Mouse (Mus musculus) midbrain, embryonic 16.5 days (tissue): ENCODE measurements around the gene H2-DMa. TPM values are rescaled to one million over a fixed set of nuclear protein-coding genes. Genes with fewer than 3 reads are reported as not detected.

Source experiments
- ATAC-seq: fragments of 200-750 bp; cut with Nextera tagmentation; 2 replicates; pipeline ENCODE4 v1.8.0; 2017; ENCODE audit warnings: moderate TSS enrichment
- H3K27ac ChIP-seq: fragments of 300-500 bp; sonication (generic); 2 replicates; pipeline ENCODE4 v1.5.1; 2014; ENCODE audit warnings: mild to moderate bottlenecking, low read length, mixed read lengths
- H3K27me3 ChIP-seq: fragments of 300-500 bp; sonication (generic); 2 replicates; pipeline ENCODE4 v1.6.1; 2014; ENCODE audit warnings: low read depth, low read length, mixed read lengths; ENCODE audit not compliant: control insufficient read depth, insufficient read depth
- H3K36me3 ChIP-seq: fragments of 300-500 bp; sonication (generic); 2 replicates; pipeline ENCODE4 v1.6.1; 2014; ENCODE audit warnings: mild to moderate bottlenecking, low read length, moderate library complexity, mixed read lengths; ENCODE audit not compliant: control insufficient read depth, insufficient read depth
- H3K4me1 ChIP-seq: fragments of 300-500 bp; sonication (generic); 2 replicates; pipeline ENCODE4 v1.6.1; 2014; ENCODE audit warnings: mild to moderate bottlenecking, low read length, mixed read lengths; ENCODE audit not compliant: control insufficient read depth, insufficient read depth
- H3K4me2 ChIP-seq: fragments of 300-500 bp; sonication (generic); 2 replicates; pipeline ENCODE4 v1.6.1; 2014; ENCODE audit warnings: mild to moderate bottlenecking, low read length, mixed read lengths
- H3K4me3 ChIP-seq: fragments of 300-500 bp; sonication (generic); 2 replicates; pipeline ENCODE4 v1.5.1; 2014; ENCODE audit warnings: low read depth, mild to moderate bottlenecking, low read length, moderate library complexity, mixed read lengths
- H3K9ac ChIP-seq: fragments of 300-500 bp; sonication (generic); 2 replicates; pipeline ENCODE4 v1.6.1; 2014; ENCODE audit warnings: low read depth, low read length, mixed read lengths
- H3K9me3 ChIP-seq: fragments of 300-500 bp; sonication (generic); replicated peaks from 2 replicates; pipeline ENCODE4 v1.6.1; 2014; ENCODE audit warnings: mild to moderate bottlenecking, low read length, mixed read lengths; ENCODE audit not compliant: control insufficient read depth, poor library complexity, severe bottlenecking
- WGBS: fragments of 180-500 bp; shearing (Covaris S2); extraction: QIAGEN DNeasy Blood & Tissue Kit; methylation state at CpG from one replicate; pipeline ENCODE4 v1.1.7; 2014; 5-methylcytosine and 5-hydroxymethylcytosine counted together
- polyA plus RNA-seq: library from polyadenylated mRNA; unstranded; fragments of >200 nt; fragmentation: Nextera tagmentation; extraction: Ambion mirVana; gene quantifications from 2 replicates; pipeline ENCODE4 v1.2.1, GENCODE M21; 2015

The H2-DMa gene
- polyA plus RNA-seq, 1 experiment from 2014 or later: 22.7 TPM

GRCm38 (mm10) chr17:34088124-34088523, 31.2 kb upstream of the H2-DMa start:
- Histone ChIP-seq H3K27me3 (no peaks in the 10 kb centered on the region), H3K9ac (no peak overlapping the region), H3K36me3 (no peaks in the 10 kb centered on the region), H3K9me3 (no peaks in the 10 kb centered on the region), H3K4me1 (no peaks in the 10 kb centered on the region; the same call in 1 of the 2 replicates), H3K4me2 (no peak overlapping the region), H3K27ac (no peak overlapping the region), H3K4me3 (no peak overlapping the region)
- WGBS: 86% methylated on average over 11 of the region's 11 CpGs
- no peak for ATAC-seq

- Histone ChIP-seq H3K27ac (no peak overlapping the region), H3K9me3 (no peaks in the 10 kb centered on the region), H3K4me3 (no peak overlapping the region), H3K27me3 (no peaks in the 10 kb centered on the region), H3K4me1 (no peaks in the 10 kb centered on the region), H3K36me3 (no peaks in the 10 kb centered on the region), H3K9ac (no peak overlapping the region), H3K4me2 (no peak overlapping the region)
- ATAC-seq: no peak
- WGBS: 42% methylated on average over 7 of the region's 7 CpGs
Observed at GRCm38 (mm10) chr17:34090923-34091322, 28.4 kb upstream of the H2-DMa start.

GRCm38 (mm10) chr17:34092197-34092875, 27.0 kb upstream of the H2-DMa start, which contains the start of gene H2-Oa:
Gene H2-Oa, plus strand, starts transcription at chr17:34092340.
- no peak within 1 kb of the TSS for H3K4me3 ChIP-seq
- WGBS: 44% methylated on average over 11 of the region's 11 CpGs
- H3K9ac ChIP-seq: no peak within 1 kb of the TSS
- H3K4me1 ChIP-seq: no peaks in the 10 kb centered on the region
- no peaks in the 10 kb centered on the region for H3K36me3 ChIP-seq
- no peak for ATAC-seq
- H3K4me2 ChIP-seq: no peak within 1 kb of the TSS
- no peaks in the 10 kb centered on the region for H3K9me3 ChIP-seq
- no peaks in the 10 kb centered on the region for H3K27me3 ChIP-seq
- H3K27ac ChIP-seq: no peak within 1 kb of the TSS

- no peak overlapping the region for H3K4me3 ChIP-seq
- no peaks in the 10 kb centered on the region for H3K27me3 ChIP-seq
- H3K4me2 ChIP-seq: no peak overlapping the region
- no peak overlapping the region for H3K27ac ChIP-seq
- H3K36me3 ChIP-seq: no peaks in the 10 kb centered on the region
- no peaks in the 10 kb centered on the region for H3K9me3 ChIP-seq
- H3K9ac ChIP-seq: no peak overlapping the region
- WGBS: 39% methylated on average over 7 of the region's 7 CpGs
- no peak for ATAC-seq
- no peaks in the 10 kb centered on the region for H3K4me1 ChIP-seq
Observed at GRCm38 (mm10) chr17:34093199-34093874, 26.0 kb upstream of the H2-DMa start.

- Histone ChIP-seq H3K4me1 (no peaks in the 10 kb centered on the region), H3K4me2 (no peak overlapping the region), H3K27me3 (no peaks in the 10 kb centered on the region), H3K9ac (no peak overlapping the region), H3K4me3 (no peak overlapping the region), H3K9me3 (no peaks in the 10 kb centered on the region), H3K27ac (no peak overlapping the region), H3K36me3 (no peaks in the 10 kb centered on the region)
- no peak for ATAC-seq
- 87% methylated on average over 27 of the region's 27 CpGs for WGBS
Observed at GRCm38 (mm10) chr17:34094283-34095035, 24.9 kb upstream of the H2-DMa start.

GRCm38 (mm10) chr17:34096497-34097010, 22.8 kb upstream of the H2-DMa start:
- H3K36me3 ChIP-seq: no peaks in the 10 kb centered on the region

GRCm38 (mm10) chr17:34097272-34097671, 22.1 kb upstream of the H2-DMa start:
- ATAC-seq: no peak
- no peak overlapping the region for H3K27ac ChIP-seq
- no peak overlapping the region for H3K9ac ChIP-seq
- no peaks in the 10 kb centered on the region for H3K9me3 ChIP-seq
- no peaks in the 10 kb centered on the region for H3K27me3 ChIP-seq
- 0 out of 2 replicates have a peak, but pooled peaks cover 3% of the 10 kb centered on the region for H3K4me1 ChIP-seq
- no peak overlapping the region for H3K4me2 ChIP-seq
- 77% methylated on average over 5 of the region's 5 CpGs for WGBS
- H3K36me3 ChIP-seq: no peaks in the 10 kb centered on the region
- H3K4me3 ChIP-seq: no peak overlapping the region

More at GRCm38 (mm10) chr17:34096497-34097010, 22.8 kb upstream of the H2-DMa start:
- no peak for ATAC-seq
- 0 out of 2 replicates have a peak, but pooled peaks cover under 1% of the 10 kb centered on the region for H3K4me1 ChIP-seq
- no peaks in the 10 kb centered on the region for H3K27me3 ChIP-seq
- H3K4me2 ChIP-seq: no peak overlapping the region
- no peak overlapping the region for H3K27ac ChIP-seq
- H3K9ac ChIP-seq: no peak overlapping the region
- H3K4me3 ChIP-seq: no peak overlapping the region
- no peaks in the 10 kb centered on the region for H3K9me3 ChIP-seq
- 68% methylated on average over 3 of the region's 3 CpGs for WGBS

GRCm38 (mm10) chr17:34098709-34099479, 20.4 kb upstream of the H2-DMa start:
- no peak overlapping the region for H3K27ac ChIP-seq
- no peaks in the 10 kb centered on the region for H3K36me3 ChIP-seq
- 0 out of 2 replicates have a peak, but pooled peaks cover 3% of the 10 kb centered on the region for H3K4me1 ChIP-seq
- H3K9ac ChIP-seq: no peak overlapping the region
- no peak overlapping the region for H3K4me2 ChIP-seq
- no peaks in the 10 kb centered on the region for H3K27me3 ChIP-seq
- H3K9me3 ChIP-seq: no peaks in the 10 kb centered on the region
- ATAC-seq: no peak
- 67% methylated on average over 10 of the region's 10 CpGs for WGBS
- H3K4me3 ChIP-seq: no peak overlapping the region
